12 mouse cellular contexts compared by ENCODE assay signal in genomic region chr14:45453538-45454233, GRCm38 (mm10). TPM values are rescaled to one million over a fixed set of nuclear protein-coding genes. Genes with fewer than 3 reads are reported as not detected.
DNase-seq lines count a peak whose midpoint lies in the region; ATAC-seq lines count a peak whose summit lies in the region.
"Had no signal": no experiment of that assay in that cellular context is flagged by ENCODE, and none has a peak within 500 bp of the region (broad histone marks: within the 10 kb centered on the region; RNA-seq: fewer than 3 reads in every experiment).

No protein-coding gene starts in this region.

- peak overlapping the region; percentile 88 for H3K27ac ChIP-seq in kidney, embryonic 14.5 days (ENCODE audit: low read depth, low read length)

- ATAC-seq in kidney, embryonic 14.5 days (ENCODE audit: low FRiP score, low TSS enrichment): 0 out of 2 replicates have a peak, but pooled peaks have one; percentile 7

- H3K9me3 ChIP-seq in kidney, embryonic 14.5 days (ENCODE audit: control insufficient read depth, low read length): no peaks in the 10 kb centered on the region

- no peaks in the 10 kb centered on the region for H3K27me3 ChIP-seq in kidney, embryonic 14.5 days (ENCODE audit: control insufficient read depth, insufficient read depth, low read length)

- 51% methylated on average over 5 of the region's 5 CpGs for WGBS in kidney, embryonic 14.5 days

- no peak overlapping the region for H3K4me3 ChIP-seq in kidney, embryonic 14.5 days (ENCODE audit: low read length)

- peak; percentile 87 for DNase-seq in heart, adult 11 months
- no peak for DNase-seq in heart, postnatal 36 days
- peak; percentile 69 for DNase-seq in ZHBTc4 (ENCODE audit: low read depth, low spot score)
- peak; percentile 46 for DNase-seq in lung, postnatal 14 days
- DNase-seq in urinary bladder, adult 18-20 months (ENCODE audit: low spot score in 2 of 2): no peak
- DNase-seq in left cerebral cortex, adult 9 months (ENCODE audit: low spot score in 2 of 2): no peak
- DNase-seq in spleen, postnatal 10 days (ENCODE audit: low spot score in 2 of 2): no peak
- DNase-seq: adrenal gland, adult 2 months; embryo, embryonic 11 days; left cerebral cortex, postnatal 4 days; thymus, adult 18-20 months had no signal

- peaks cover 42% of the 10 kb centered on the region for H3K4me1 ChIP-seq in kidney, embryonic 14.5 days (ENCODE audit: control insufficient read depth, insufficient read depth, low read length)

- H3K4me2 ChIP-seq in kidney, embryonic 14.5 days (replicated peaks; ENCODE audit: low read depth, low read length): no peak overlapping the region

- intact Hi-C loops in heart, postnatal 36 days (cut with DNase I): no loop called here

- peaks cover 11% of the 10 kb centered on the region for H3K36me3 ChIP-seq in kidney, embryonic 14.5 days (ENCODE audit: control insufficient read depth, insufficient read depth, low read length)

- no peak overlapping the region for H3K9ac ChIP-seq in kidney, embryonic 14.5 days (ENCODE audit: low read depth, low read length)

RNA-seq across cellular contexts. Expression of gene Gnpnat1, which starts 49.0 kb away (rescaled TPM):
- 10 to 100 TPM; 10.7 to 13.6 TPM for total RNA-seq in heart, postnatal 36 days (2021)
- 56.3 and 74.5 TPM in 2 replicates for polyA plus RNA-seq in kidney, embryonic 14.5 days (2014; fragmentation: Nextera tagmentation; extraction: Ambion mirVana)

Comparison
In these comparisons a context has a peak if more than half of its experiments do, and no peak if none do; other contexts are left out.
1. DNase-seq: peak in heart, adult 11 months (single experiment), ZHBTc4 (single experiment) and lung, postnatal 14 days (single experiment); none in heart, postnatal 36 days (0 of 2), urinary bladder, adult 18-20 months (0 of 2), left cerebral cortex, adult 9 months (0 of 2) and spleen, postnatal 10 days (0 of 2).